9 mouse cellular contexts compared by ENCODE assay signal in genomic region chr17:31686225-31686564, GRCm38 (mm10). TPM values are rescaled to one million over a fixed set of nuclear protein-coding genes. Genes with fewer than 3 reads are reported as not detected.
DNase-seq lines count a peak whose midpoint lies in the region; ATAC-seq lines count a peak whose summit lies in the region.
"Had no signal": no experiment of that assay in that cellular context is flagged by ENCODE, and none has a peak within 500 bp of the region (broad histone marks: within the 10 kb centered on the region; RNA-seq: fewer than 3 reads in every experiment).

No protein-coding gene starts in this region.

- H3K27ac ChIP-seq in intestine, embryonic 15.5 days, result peak overlapping the region; percentile 86

- H3K4me1 ChIP-seq in intestine, embryonic 15.5 days (replicated peaks), result peaks cover 12% of the 10 kb centered on the region; the same call in 1 of the 2 replicates

- no peak overlapping the region for H3K4me3 ChIP-seq in intestine, embryonic 15.5 days (replicated peaks)

- DNase-seq in adrenal gland, adult (ENCODE audit: inconsistent age in 2 of 2, low spot score in 1 of 2), result peak; percentile 31 to 76
- no peak for DNase-seq in adrenal gland, postnatal 4 days (ENCODE audit: low spot score in 2 of 2)
- DNase-seq in fat pad, adult 2 months (ENCODE audit: extremely low read depth, low read depth, low spot score), result peak; percentile 50
- peak; percentile 49 to 61 for DNase-seq in lung, postnatal 4 days
- no peak for DNase-seq in yolk sac, embryonic 10.5 days (ENCODE audit: low spot score)
- DNase-seq in thymus, postnatal 14 days, result no peak

- H3K27me3 ChIP-seq in intestine, embryonic 15.5 days (replicated peaks), result no peaks in the 10 kb centered on the region

- H3K4me2 ChIP-seq in intestine, embryonic 15.5 days (replicated peaks), result no peak overlapping the region; the same call in 1 of the 2 replicates

- ATAC-seq in intestine, embryonic 15.5 days, result peak; percentile 62
- no peak for ATAC-seq in megakaryocyte, adult 5-6 weeks (ENCODE audit: poor library complexity, severe bottlenecking)

- WGBS in intestine, embryonic 15.5 days, result 14% methylated on average over 3 of the region's 3 CpGs

- no peak overlapping the region for H3K9ac ChIP-seq in intestine, embryonic 15.5 days

- H3K9me3 ChIP-seq in intestine, embryonic 15.5 days, result no peaks in the 10 kb centered on the region

- H3K36me3 ChIP-seq in intestine, embryonic 15.5 days, result no peaks in the 10 kb centered on the region

RNA-seq across cellular contexts. Expression of gene Cryaa, which starts 8.6 kb away (rescaled TPM):
- total RNA-seq in adrenal gland, postnatal 4 days (2021), result not detected
- polyA plus RNA-seq in intestine, embryonic 15.5 days (2015; fragmentation: Nextera tagmentation; extraction: Ambion mirVana), result 0.15 and 0.16 TPM in 2 replicates
- total RNA-seq in megakaryocyte, adult 5-6 weeks (2015), result not detected in 2 replicates
- not detected in 2 replicates for total RNA-seq in megakaryocyte, adult 5-6 weeks (2017)
- polyA plus RNA-seq: liver, embryonic 16.5 days had no signal

RNA-seq across cellular contexts. Expression of gene U2af1, which starts 27.5 kb away (rescaled TPM):
- total RNA-seq in adrenal gland, postnatal 4 days (2021), result 100 to 1,000 TPM; 196 to 216 TPM
- 278 and 287 TPM in 2 replicates for polyA plus RNA-seq in intestine, embryonic 15.5 days (2015; fragmentation: Nextera tagmentation; extraction: Ambion mirVana)
- total RNA-seq in megakaryocyte, adult 5-6 weeks (2015), result 36.2 and 37.7 TPM in 2 replicates
- 119 and 145 TPM in 2 replicates for total RNA-seq in megakaryocyte, adult 5-6 weeks (2017)

RNA-seq across cellular contexts. Expression of gene Cbs, which starts 49.2 kb away (rescaled TPM):
- total RNA-seq in adrenal gland, postnatal 4 days (2021), result 10 to 100 TPM; 10.2 to 28.5 TPM
- 9.5 and 20.6 TPM in 2 replicates for polyA plus RNA-seq in intestine, embryonic 15.5 days (2015; fragmentation: Nextera tagmentation; extraction: Ambion mirVana)
- total RNA-seq in megakaryocyte, adult 5-6 weeks (2015), result not detected in 2 replicates
- not detected in 2 replicates for total RNA-seq in megakaryocyte, adult 5-6 weeks (2017)

Comparison
In these comparisons a context has a peak if more than half of its experiments do, and no peak if none do; other contexts are left out.
1. DNase-seq: peak in adrenal gland, adult (2 of 2), fat pad, adult 2 months (single experiment) and lung, postnatal 4 days (2 of 2); none in adrenal gland, postnatal 4 days (0 of 2), yolk sac, embryonic 10.5 days (single experiment) and thymus, postnatal 14 days (single experiment).
2. RNA of gene Cbs, which starts 49.2 kb away (total RNA-seq): 10.2 to 28.5 TPM in adrenal gland, postnatal 4 days; not detected in megakaryocyte, adult 5-6 weeks; every median in the first group is over 10 times any median in the second.